Mouse (Mus musculus): ENCODE measurements around the gene Usmg5. TPM values are rescaled to one million over a fixed set of nuclear protein-coding genes. Genes with fewer than 3 reads are reported as not detected.

The Usmg5 gene
- polyA plus RNA-seq, 1 experiment from 2014 or later, result 1,154 TPM

DNA sequence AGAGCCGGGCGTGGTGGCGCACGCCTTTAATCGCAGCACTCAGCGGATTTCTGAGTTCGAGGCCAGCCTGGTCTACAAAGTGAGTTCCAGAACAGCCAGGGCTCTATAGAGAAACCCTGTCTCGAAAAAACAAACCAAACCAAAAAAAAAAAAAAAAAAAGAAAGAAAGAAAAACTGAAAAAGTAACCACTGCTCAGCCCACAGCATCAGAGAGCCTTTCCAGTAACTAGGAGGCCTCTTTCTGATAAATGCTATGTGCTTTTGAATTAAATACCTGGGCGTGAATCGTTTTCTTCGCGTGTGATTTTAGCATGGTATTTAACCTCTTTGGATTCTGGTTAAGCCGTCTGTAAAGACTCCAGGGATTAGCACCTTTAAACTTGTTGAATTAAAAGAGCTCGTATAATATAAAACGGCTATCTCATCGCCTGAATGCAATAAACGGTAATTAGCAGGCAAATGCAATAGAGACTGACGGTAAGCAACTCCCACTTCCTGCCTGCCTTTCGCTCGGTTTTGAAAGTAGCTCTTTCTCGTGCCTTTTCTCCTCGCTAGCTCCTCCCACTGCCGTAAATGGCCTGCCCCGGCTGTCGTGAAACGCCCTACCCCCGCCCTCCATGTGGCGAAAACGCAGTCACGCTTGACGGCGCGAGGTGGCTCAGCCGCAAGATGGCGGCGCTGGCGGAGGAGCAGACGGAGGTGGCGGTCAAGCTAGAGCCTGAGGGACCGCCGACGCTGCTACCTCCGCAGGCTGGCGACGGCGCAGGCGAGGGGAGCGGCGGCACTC is 23.2 kb downstream of the Usmg5 start, which contains the start of gene Taf5:
Gene Taf5, plus strand, starts transcription at position 651 of the 787 bp plus-strand sequence.
- H3K27me3 ChIP-seq (ENCODE audit: insufficient read depth, low read length), result no peaks in the 10 kb centered on the region
- WGBS, result 10% methylated on average over 47 of the region's 49 CpGs
- no peaks in the 10 kb centered on the region for H3K9me3 ChIP-seq (ENCODE audit: low read length)
- peak within 1 kb of the TSS; percentile 69 for H3K4me2 ChIP-seq (replicated peaks; ENCODE audit: low read depth, low read length)
- H3K27ac ChIP-seq (ENCODE audit: low read length), result peak within 1 kb of the TSS; percentile 92
- peak within 1 kb of the TSS; percentile 93 for H3K4me3 ChIP-seq (ENCODE audit: low read length)
- H3K4me1 ChIP-seq (ENCODE audit: insufficient read depth, low read length), result peaks cover 16% of the 10 kb centered on the region
- peak within 1 kb of the TSS; percentile 97 for H3K9ac ChIP-seq (replicated peaks; ENCODE audit: low read length)
- H3K36me3 ChIP-seq (ENCODE audit: insufficient read depth, low read length), result peaks cover 11% of the 10 kb centered on the region
- ATAC-seq (ENCODE audit: low FRiP score, low TSS enrichment), result peak; percentile 76

DNA sequence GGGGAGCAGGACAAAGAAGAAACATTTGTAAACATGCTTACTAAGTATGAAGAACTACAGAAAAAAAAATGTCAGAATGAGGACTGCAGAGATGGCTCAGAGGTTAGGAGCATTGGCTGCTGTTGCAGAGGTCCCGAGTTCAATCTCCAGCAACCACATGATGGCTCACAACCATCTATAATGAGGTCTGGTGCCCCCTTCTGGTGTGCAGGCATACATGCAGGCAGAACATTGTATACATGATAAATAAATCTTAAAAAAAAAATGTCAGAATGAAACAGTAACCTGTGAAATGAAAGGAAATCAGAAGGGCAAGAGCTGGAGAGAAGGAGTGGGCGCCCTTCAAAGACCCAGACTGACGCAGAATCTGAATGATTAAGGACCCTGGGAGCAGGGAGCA is 24.6 kb downstream of the Usmg5 start:
- Histone ChIP-seq H3K9me3 (ENCODE audit: low read length) (no peaks in the 10 kb centered on the region), H3K4me1 (ENCODE audit: insufficient read depth, low read length) (peaks cover 16% of the 10 kb centered on the region), H3K4me3 (ENCODE audit: low read length) (no peak overlapping the region), H3K4me2 (replicated peaks; ENCODE audit: low read depth, low read length) (no peak overlapping the region), H3K36me3 (ENCODE audit: insufficient read depth, low read length) (peaks cover under 1% of the 10 kb centered on the region), H3K9ac (replicated peaks; ENCODE audit: low read length) (no peak overlapping the region), H3K27me3 (ENCODE audit: insufficient read depth, low read length) (no peaks in the 10 kb centered on the region), H3K27ac (ENCODE audit: low read length) (no peak overlapping the region)
- ATAC-seq (ENCODE audit: low FRiP score, low TSS enrichment), result no peak
- WGBS, result 90% methylated on average over 3 of the region's 3 CpGs

DNA sequence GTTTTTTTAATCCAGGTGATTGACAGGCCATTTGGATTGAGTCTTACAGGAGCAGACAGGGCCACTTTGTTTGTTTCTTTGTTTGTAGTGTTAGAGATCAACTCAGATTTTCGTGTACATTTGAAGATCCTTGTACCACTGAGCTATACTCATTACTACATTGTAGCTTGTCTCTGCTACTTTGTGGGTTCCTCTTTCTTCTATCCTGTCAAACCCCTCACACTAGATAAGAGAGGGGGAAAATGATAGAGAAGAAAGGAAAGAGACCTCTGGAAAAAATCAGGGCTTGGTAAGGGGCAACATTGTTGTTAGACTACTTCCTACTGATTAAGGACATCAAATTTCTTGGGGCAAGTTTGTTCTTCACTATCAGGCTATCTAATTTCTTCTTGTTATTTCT is 32.8 kb downstream of the Usmg5 start:
- no peaks in the 10 kb centered on the region for H3K36me3 ChIP-seq (ENCODE audit: insufficient read depth, low read length)
- no peaks in the 10 kb centered on the region for H3K27me3 ChIP-seq (ENCODE audit: insufficient read depth, low read length)
- 69% methylated on average over 1 of the region's 1 CpGs for WGBS
- H3K9ac ChIP-seq (replicated peaks; ENCODE audit: low read length), result no peak overlapping the region
- no peak for ATAC-seq (ENCODE audit: low FRiP score, low TSS enrichment)
- no peaks in the 10 kb centered on the region for H3K4me1 ChIP-seq (ENCODE audit: insufficient read depth, low read length)
- H3K4me3 ChIP-seq (ENCODE audit: low read length), result no peak overlapping the region
- H3K4me2 ChIP-seq (replicated peaks; ENCODE audit: low read depth, low read length), result no peak overlapping the region
- no peaks in the 10 kb centered on the region for H3K9me3 ChIP-seq (ENCODE audit: low read length)
- H3K27ac ChIP-seq (ENCODE audit: low read length), result no peak overlapping the region

DNA sequence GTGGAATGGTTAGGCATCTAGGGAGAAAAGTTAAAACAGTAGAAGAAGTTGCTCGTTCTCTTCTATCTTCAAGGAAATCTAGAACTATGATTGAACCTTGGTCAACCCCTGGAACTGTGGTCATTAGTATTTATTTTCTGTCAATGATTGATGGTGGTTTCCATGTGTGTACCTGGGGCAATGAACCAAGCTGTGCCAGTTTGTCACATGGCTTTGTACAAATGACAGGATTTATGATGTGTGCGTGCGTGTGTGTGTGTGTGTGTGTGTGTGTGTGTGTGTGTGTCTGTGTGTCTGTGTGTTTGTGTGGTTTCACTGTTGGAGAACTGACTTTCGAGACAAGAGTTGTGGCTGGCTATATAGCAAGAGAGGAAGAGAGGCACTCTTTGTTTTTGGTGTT is 37.0 kb downstream of the Usmg5 start:
- Histone ChIP-seq H3K4me3 (ENCODE audit: low read length) (no peak overlapping the region), H3K9ac (replicated peaks; ENCODE audit: low read length) (no peak overlapping the region), H3K9me3 (ENCODE audit: low read length) (no peaks in the 10 kb centered on the region), H3K36me3 (ENCODE audit: insufficient read depth, low read length) (no peaks in the 10 kb centered on the region), H3K27me3 (ENCODE audit: insufficient read depth, low read length) (no peaks in the 10 kb centered on the region), H3K4me2 (replicated peaks; ENCODE audit: low read depth, low read length) (no peak overlapping the region), H3K27ac (ENCODE audit: low read length) (peak overlapping the region; percentile 73), H3K4me1 (ENCODE audit: insufficient read depth, low read length) (peaks cover 16% of the 10 kb centered on the region)
- WGBS, result 56% methylated on average over 4 of the region's 4 CpGs
- ATAC-seq (ENCODE audit: low FRiP score, low TSS enrichment), result no peak; the same call in 1 of the 2 replicates

DNA sequence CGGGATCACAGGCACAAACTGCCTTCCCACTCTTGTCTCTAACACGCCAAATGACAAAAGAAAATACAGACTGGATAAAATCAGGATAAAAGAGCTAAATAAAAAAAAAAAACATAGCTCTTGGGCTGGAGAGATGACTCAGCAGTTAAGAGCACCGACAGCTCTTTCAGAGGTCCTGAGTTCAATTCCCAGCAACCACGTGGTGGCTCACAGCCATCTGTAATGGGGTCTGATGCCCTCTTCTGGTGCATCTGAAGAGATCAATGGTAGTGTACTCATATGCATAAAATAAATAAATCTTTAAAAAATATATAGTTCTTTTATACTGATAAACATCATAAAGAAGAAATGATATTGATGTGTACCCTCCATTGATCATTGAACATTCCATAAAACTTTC is 37.5 kb downstream of the Usmg5 start:
- WGBS, result 78% methylated on average over 4 of the region's 4 CpGs
- Histone ChIP-seq H3K4me2 (replicated peaks; ENCODE audit: low read depth, low read length) (no peak overlapping the region), H3K9ac (replicated peaks; ENCODE audit: low read length) (no peak overlapping the region), H3K36me3 (ENCODE audit: insufficient read depth, low read length) (peaks cover 4% of the 10 kb centered on the region; the same call in 1 of the 2 replicates), H3K27me3 (ENCODE audit: insufficient read depth, low read length) (no peaks in the 10 kb centered on the region), H3K4me3 (ENCODE audit: low read length) (no peak overlapping the region), H3K9me3 (ENCODE audit: low read length) (no peaks in the 10 kb centered on the region), H3K4me1 (ENCODE audit: insufficient read depth, low read length) (peaks cover 16% of the 10 kb centered on the region), H3K27ac (ENCODE audit: low read length) (peak overlapping the region; percentile 73)
- ATAC-seq (ENCODE audit: low FRiP score, low TSS enrichment), result no peak

DNA sequence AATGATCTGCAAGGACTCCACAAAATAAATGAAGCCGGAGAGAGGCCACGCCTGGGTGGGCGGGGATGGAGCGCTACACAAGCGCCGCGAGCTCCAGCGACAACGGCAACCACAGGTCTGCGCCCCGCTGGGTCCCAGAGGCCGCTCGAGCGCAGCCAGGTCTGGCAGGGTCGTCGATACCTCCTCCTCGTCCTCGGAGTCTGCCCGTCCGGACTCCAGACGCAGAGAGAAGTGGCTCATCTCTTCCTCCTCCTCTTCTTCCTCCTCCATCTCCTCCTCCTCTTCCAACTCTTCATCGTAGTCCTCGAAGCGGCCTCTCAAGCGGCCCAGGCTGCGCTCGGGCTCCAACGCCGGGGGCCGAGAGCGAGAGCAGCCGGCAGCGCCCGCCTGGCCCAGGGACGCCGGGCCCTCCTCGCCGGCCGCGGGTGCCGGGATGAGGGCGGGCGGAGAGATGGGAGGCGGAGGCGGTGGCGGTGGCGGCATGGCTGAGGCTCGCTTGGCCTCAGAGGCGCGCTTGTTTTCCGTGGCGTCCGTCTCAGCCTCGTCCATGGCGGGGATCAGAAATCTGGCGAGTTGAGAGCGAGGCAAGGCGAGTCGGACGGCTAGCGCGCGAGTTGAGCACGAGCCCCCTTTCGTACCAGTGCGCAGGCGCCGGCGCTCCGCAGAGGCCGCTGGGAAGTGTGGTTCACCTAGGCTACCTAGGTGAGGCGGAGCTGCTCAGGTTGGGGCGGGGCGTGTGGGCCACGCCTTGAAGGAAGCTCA is 40.0 kb downstream of the Usmg5 start, which contains the start of gene Pcgf6:
Gene Pcgf6, minus strand, starts transcription at position 636 of the 762 bp plus-strand sequence.
- Histone ChIP-seq H3K4me2 (replicated peaks; ENCODE audit: low read depth, low read length) (peak within 1 kb of the TSS; percentile 78), H3K27me3 (ENCODE audit: insufficient read depth, low read length) (no peaks in the 10 kb centered on the region), H3K4me1 (ENCODE audit: insufficient read depth, low read length) (peaks cover 16% of the 10 kb centered on the region), H3K27ac (ENCODE audit: low read length) (peak within 1 kb of the TSS; percentile 87), H3K4me3 (ENCODE audit: low read length) (peak within 1 kb of the TSS; percentile 64), H3K9me3 (ENCODE audit: low read length) (no peaks in the 10 kb centered on the region), H3K9ac (replicated peaks; ENCODE audit: low read length) (peak within 1 kb of the TSS; percentile 86), H3K36me3 (ENCODE audit: insufficient read depth, low read length) (peaks cover 23% of the 10 kb centered on the region)
- WGBS, result under 1% methylated on average over 75 of the region's 75 CpGs
- peak; percentile 93 for ATAC-seq (ENCODE audit: low FRiP score, low TSS enrichment)

DNA sequence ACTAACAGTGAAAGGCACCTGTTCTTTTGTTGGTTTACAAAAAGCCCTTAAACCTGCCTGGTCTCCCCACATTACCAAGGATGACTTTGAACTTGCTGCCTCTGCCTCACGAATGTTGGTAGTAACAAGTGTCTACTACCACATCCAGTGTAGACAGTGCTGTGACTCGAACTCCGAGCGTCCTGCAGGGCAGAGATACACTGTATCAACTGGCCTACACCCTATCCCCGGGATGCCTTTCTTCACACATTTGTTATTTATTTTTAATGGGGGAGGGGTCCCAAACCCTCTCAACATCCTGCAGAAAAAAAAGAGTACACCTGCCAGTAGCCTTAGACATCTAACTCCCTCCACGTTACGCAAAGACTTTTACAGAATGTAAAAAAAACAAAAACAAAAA is 40.6 kb downstream of the Usmg5 start:
- WGBS, result 3% methylated on average over 7 of the region's 7 CpGs
- Histone ChIP-seq H3K4me3 (ENCODE audit: low read length) (peak overlapping the region; percentile 64), H3K36me3 (ENCODE audit: insufficient read depth, low read length) (peaks cover 26% of the 10 kb centered on the region), H3K4me2 (replicated peaks; ENCODE audit: low read depth, low read length) (peak overlapping the region; percentile 78), H3K27ac (ENCODE audit: low read length) (no peak overlapping the region), H3K9me3 (ENCODE audit: low read length) (no peaks in the 10 kb centered on the region), H3K9ac (replicated peaks; ENCODE audit: low read length) (peak overlapping the region; percentile 86), H3K4me1 (ENCODE audit: insufficient read depth, low read length) (peaks cover 16% of the 10 kb centered on the region), H3K27me3 (ENCODE audit: insufficient read depth, low read length) (no peaks in the 10 kb centered on the region)
- ATAC-seq (ENCODE audit: low FRiP score, low TSS enrichment), result no peak

DNA sequence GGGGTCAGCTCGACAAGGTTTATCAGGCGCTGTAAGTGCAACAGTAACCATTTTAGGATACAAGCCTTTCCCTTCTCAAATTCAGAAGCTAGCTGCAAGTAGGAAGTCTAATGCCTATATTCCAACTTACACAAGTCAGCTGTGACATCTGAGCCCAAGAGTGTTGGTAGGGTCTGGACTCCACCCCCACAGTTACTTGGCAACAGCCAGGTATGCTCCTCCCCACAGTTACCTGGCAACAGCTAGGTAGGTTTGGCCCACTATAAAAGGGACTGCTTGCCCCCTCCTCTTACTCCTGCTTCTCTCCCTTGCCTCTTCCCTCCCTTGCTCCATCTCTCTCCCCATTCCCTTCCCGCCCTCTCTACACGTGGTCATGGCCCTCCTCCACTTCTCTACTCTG is 41.4 kb downstream of the Usmg5 start:
- Histone ChIP-seq H3K36me3 (ENCODE audit: insufficient read depth, low read length) (peaks cover 30% of the 10 kb centered on the region), H3K9ac (replicated peaks; ENCODE audit: low read length) (no peak overlapping the region), H3K27ac (ENCODE audit: low read length) (no peak overlapping the region), H3K9me3 (ENCODE audit: low read length) (no peaks in the 10 kb centered on the region), H3K4me1 (ENCODE audit: insufficient read depth, low read length) (peaks cover 16% of the 10 kb centered on the region), H3K4me3 (ENCODE audit: low read length) (no peak overlapping the region; the same call in 1 of the 2 replicates), H3K27me3 (ENCODE audit: insufficient read depth, low read length) (no peaks in the 10 kb centered on the region), H3K4me2 (replicated peaks; ENCODE audit: low read depth, low read length) (peak overlapping the region; percentile 78)
- 61% methylated on average over 4 of the region's 4 CpGs for WGBS
- ATAC-seq (ENCODE audit: low FRiP score, low TSS enrichment), result no peak

DNA sequence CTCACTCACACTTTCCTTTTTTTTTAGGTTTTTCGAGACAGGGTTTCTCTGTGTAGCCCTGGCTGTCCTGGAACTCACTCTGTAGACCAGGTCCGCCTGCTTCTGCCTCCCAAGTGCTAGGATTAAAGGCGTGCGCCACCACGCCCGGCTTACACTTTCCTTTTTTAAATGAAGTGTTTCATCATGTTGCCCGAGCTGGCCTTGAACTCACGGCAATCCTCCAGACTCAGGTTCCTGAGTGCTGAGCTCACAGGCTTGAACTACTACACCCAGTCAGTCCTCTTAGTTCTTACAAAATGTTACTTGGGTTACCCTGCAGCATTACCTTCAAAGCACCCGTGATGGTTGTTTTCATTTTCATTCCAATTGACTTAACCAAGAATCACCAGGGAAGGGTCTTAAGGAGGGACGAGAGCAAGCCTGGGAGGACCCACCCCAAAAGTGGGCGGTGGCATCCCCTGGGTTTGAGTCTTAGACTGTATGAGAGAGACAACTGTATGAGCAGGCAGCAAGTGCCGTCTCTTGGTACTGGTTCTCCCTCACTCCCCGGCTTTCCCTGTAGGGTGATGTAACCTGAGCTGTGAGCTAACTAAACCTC is 43.1 kb downstream of the Usmg5 start:
- 80% methylated on average over 13 of the region's 13 CpGs for WGBS
- no peak for ATAC-seq (ENCODE audit: low FRiP score, low TSS enrichment)

More for the DNA sequence above, 43.1 kb downstream of the Usmg5 start:
- Histone ChIP-seq H3K4me3 (ENCODE audit: low read length) (no peak overlapping the region), H3K9ac (replicated peaks; ENCODE audit: low read length) (no peak overlapping the region), H3K27ac (ENCODE audit: low read length) (no peak overlapping the region), H3K27me3 (ENCODE audit: insufficient read depth, low read length) (no peaks in the 10 kb centered on the region), H3K9me3 (ENCODE audit: low read length) (no peaks in the 10 kb centered on the region), H3K36me3 (ENCODE audit: insufficient read depth, low read length) (peaks cover 34% of the 10 kb centered on the region), H3K4me2 (replicated peaks; ENCODE audit: low read depth, low read length) (no peak overlapping the region), H3K4me1 (ENCODE audit: insufficient read depth, low read length) (peaks cover 16% of the 10 kb centered on the region)
